Mouse (Mus musculus) ES-E14 (cell line): ENCODE results near the gene Nrde2.

ENCODE experiments used
- CHD2 ChIP-seq: IDR thresholded peaks from 2 replicates; pipeline ENCODE4 v1.6.1; 2014; ENCODE audit warnings: mild to moderate bottlenecking, low read depth, low read length, inconsistent platforms
- MAFK ChIP-seq: IDR thresholded peaks from 2 replicates; pipeline ENCODE4 v1.6.1; 2014; ENCODE audit warnings: mild to moderate bottlenecking, low read depth, low read length, inconsistent platforms; ENCODE audit not compliant: insufficient read depth
- ZC3H11A ChIP-seq: IDR thresholded peaks from 2 replicates; pipeline ENCODE4 v1.6.1; 2012; ENCODE audit warnings: low read depth, mild to moderate bottlenecking, inconsistent platforms, low read length, borderline replicate concordance
- ZNF384 ChIP-seq: IDR thresholded peaks from 2 replicates; pipeline ENCODE4 v1.6.1; 2012; ENCODE audit warnings: low read depth, low read length, inconsistent platforms

GRCm38 (mm10) chr12:100203759-100204158, 44.3 kb upstream of the Nrde2 start:
- no peak for TF ChIP-seq ZNF384
- TF ChIP-seq MAFK = no peak
- TF ChIP-seq ZC3H11A = no peak
- TF ChIP-seq CHD2 = no peak
